Mouse (Mus musculus): ENCODE measurements around the gene Gm10491. TPM values are rescaled to one million over a fixed set of nuclear protein-coding genes. Genes with fewer than 3 reads are reported as not detected.

Gene Gm10491
- not detected for total RNA-seq (2023)

GRCm38 (mm10) chrX:7907735-7908134 is at the start of gene Gm10491:
TSS of gene Gm10491 (minus strand) at chrX:7907835.

GRCm38 (mm10) chrX:7947108-7947899 is 39.7 kb upstream of the Gm10491 start, which contains the start of gene Hdac6:
TSS of gene Hdac6 (minus strand) at chrX:7947889.

GRCm38 (mm10) chrX:7928270-7928790 is 20.7 kb upstream of the Gm10491 start, which contains the start of gene Eras:
TSS of gene Eras (minus strand) at chrX:7928607.

GRCm38 (mm10) chrX:7919601-7920383 is 12.2 kb upstream of the Gm10491 start, which contains the start of gene Pcsk1n:
TSS of gene Pcsk1n (plus strand) at chrX:7919822.

GRCm38 (mm10) chrX:7909242-7909641 is 1.6 kb upstream of the Gm10491 start, which contains the start of gene Gm10490:
TSS of gene Gm10490 (plus strand) at chrX:7909542.

GRCm38 (mm10) chrX:7898880-7899874 is 8.5 kb downstream of the Gm10491 start, which contains the start of the genes Pqbp1 and Timm17b:
TSS of gene Pqbp1 (minus strand) at chrX:7899269.
TSS of gene Timm17b (plus strand) at chrX:7899357.

GRCm38 (mm10) chrX:7883841-7884567 is 23.6 kb downstream of the Gm10491 start, which contains the start of gene Slc35a2:
TSS of gene Slc35a2 (plus strand) at chrX:7884028.

GRCm38 (mm10) chrX:7878007-7878419 is 29.6 kb downstream of the Gm10491 start, which contains the start of gene Pim2:
TSS of gene Pim2 (plus strand) at chrX:7878262.

Other genes starting within 250 kb of the Gm10491 start
- gene Plp2, start 236.4 kb downstream of the Gm10491 start, total RNA-seq (2023), result 10 to 100 TPM; 78.2 to 91.8 TPM
- not detected for gene Magix, start 226.6 kb downstream of the Gm10491 start, total RNA-seq (2023)
- gene Gpkow, start 210.7 kb downstream of the Gm10491 start, total RNA-seq (2023), result 10 to 100 TPM; 38.6 to 45.8 TPM
- gene Wdr45, start 193.5 kb downstream of the Gm10491 start, total RNA-seq (2023), result 10 to 100 TPM; 42.0 to 42.8 TPM
- not detected for gene Gm45208, start 185.6 kb downstream of the Gm10491 start, total RNA-seq (2023)
- 10 to 100 TPM in 1 of 2 experiments, 1 to 10 TPM in 1; 8.2 to 10.6 TPM for gene Praf2, start 179.4 kb downstream of the Gm10491 start, total RNA-seq (2023)
- not detected for gene Ccdc120, start 156.9 kb downstream of the Gm10491 start, total RNA-seq (2023)
- gene Tfe3, start 145.3 kb downstream of the Gm10491 start, total RNA-seq (2023), result 100 to 1,000 TPM; 109 to 115 TPM
- 100 to 1,000 TPM; 114 to 122 TPM for gene Gripap1, start 118.1 kb downstream of the Gm10491 start, total RNA-seq (2023)
- gene Kcnd1, start 85.5 kb downstream of the Gm10491 start, total RNA-seq (2023), result 1 to 10 TPM; 2.0 to 5.9 TPM
- 100 to 1,000 TPM; 147 to 152 TPM for gene Otud5, start 66.5 kb downstream of the Gm10491 start, total RNA-seq (2023)
- gene Pim2, start 29.6 kb downstream of the Gm10491 start, total RNA-seq (2023), result 1 to 10 TPM; 7.1 to 7.2 TPM
- gene Slc35a2, start 23.8 kb downstream of the Gm10491 start, total RNA-seq (2023), result 10 to 100 TPM; 30.2 to 34.2 TPM
- gene Pqbp1, start 8.6 kb downstream of the Gm10491 start, total RNA-seq (2023), result 10 to 100 TPM; 40.6 to 46.7 TPM
- 10 to 100 TPM; 28.4 to 31.2 TPM for gene Timm17b, start 8.5 kb downstream of the Gm10491 start, total RNA-seq (2023)
- gene Gm10490, start 1.7 kb upstream of the Gm10491 start, total RNA-seq (2023), result not detected
- gene Pcsk1n, start 12.0 kb upstream of the Gm10491 start, total RNA-seq (2023), result not detected
- gene Eras, start 20.8 kb upstream of the Gm10491 start, total RNA-seq (2023), result not detected
- 10 to 100 TPM in 1 of 2 experiments, 1 to 10 TPM in 1; 8.1 to 11.2 TPM for gene Hdac6, start 40.1 kb upstream of the Gm10491 start, total RNA-seq (2023)
- not detected for gene Gata1, start 70.2 kb upstream of the Gm10491 start, total RNA-seq (2023)
- not detected for gene Glod5, start 110.7 kb upstream of the Gm10491 start, total RNA-seq (2023)
- gene Suv39h1, start 166.9 kb upstream of the Gm10491 start, total RNA-seq (2023), result 10 to 100 TPM; 13.8 to 15.7 TPM
- gene Was, start 182.7 kb upstream of the Gm10491 start, total RNA-seq (2023), result 100 to 1,000 TPM; 141 to 157 TPM
- gene Wdr13, start 225.1 kb upstream of the Gm10491 start, total RNA-seq (2023), result 10 to 100 TPM; 72.2 to 76.7 TPM
- gene Rbm3, start 238.0 kb upstream of the Gm10491 start, total RNA-seq (2023), result 100 to 1,000 TPM; 328 to 382 TPM

Measured in monocyte, adult 59 days (primary cell).